Mouse (Mus musculus) lung, embryonic 15.5 days (tissue): ENCODE measurements around the gene Cblb. TPM values are rescaled to one million over a fixed set of nuclear protein-coding genes. Genes with fewer than 3 reads are reported as not detected.
A peak's percentile ranks its signal among the peaks of the same experiment; 100 is the strongest.

Source experiments
- ATAC-seq: fragments of 200-750 bp; cut with Nextera tagmentation; 2 replicates; pipeline ENCODE4 v1.8.0; 2017; ENCODE audit warnings: moderate number of reproducible peaks, borderline replicate concordance; ENCODE audit not compliant: low FRiP score, low TSS enrichment; ENCODE audit errors: extremely low read depth
- H3K27ac ChIP-seq: fragments of 300-500 bp; sonication (generic); 2 replicates; pipeline ENCODE4 v1.5.1; 2015; ENCODE audit warnings: moderate library complexity, mild to moderate bottlenecking, inconsistent platforms
- H3K27me3 ChIP-seq: fragments of 300-500 bp; sonication (generic); 2 replicates; pipeline ENCODE4 v1.6.1; 2015; ENCODE audit warnings: inconsistent platforms
- H3K36me3 ChIP-seq: fragments of 300-500 bp; sonication (generic); 2 replicates; pipeline ENCODE4 v1.6.1; 2015; ENCODE audit warnings: inconsistent platforms
- H3K4me1 ChIP-seq: fragments of 300-500 bp; sonication (generic); 2 replicates; pipeline ENCODE4 v1.6.1; 2015; ENCODE audit warnings: inconsistent platforms
- H3K4me2 ChIP-seq: fragments of 300-500 bp; sonication (generic); 2 replicates; pipeline ENCODE4 v1.6.1; 2015; ENCODE audit warnings: inconsistent platforms, mild to moderate bottlenecking, moderate library complexity
- H3K4me3 ChIP-seq: fragments of 300-500 bp; sonication (generic); 2 replicates; pipeline ENCODE4 v1.5.1; 2015; ENCODE audit warnings: mild to moderate bottlenecking, inconsistent platforms
- H3K9ac ChIP-seq: fragments of 300-500 bp; sonication (generic); 2 replicates; pipeline ENCODE4 v1.6.1; 2015; ENCODE audit warnings: inconsistent platforms
- H3K9me3 ChIP-seq: fragments of 300-500 bp; sonication (generic); 2 replicates; pipeline ENCODE4 v1.6.1; 2016; ENCODE audit warnings: inconsistent platforms
- WGBS: fragments of 180-500 bp; shearing (Covaris S2); methylation state at CpG from one replicate; pipeline ENCODE4 v1.1.7; 2015; 5-methylcytosine and 5-hydroxymethylcytosine counted together
- polyA plus RNA-seq: library from polyadenylated mRNA; unstranded; fragments of >200 nt; fragmentation: Nextera tagmentation; extraction: Ambion mirVana; gene quantifications from 2 replicates; pipeline ENCODE4 v1.2.1, GENCODE M21; 2015

Cblb gene
- polyA plus RNA-seq, 1 experiment from 2014 or later = 14.6 TPM

DNA sequence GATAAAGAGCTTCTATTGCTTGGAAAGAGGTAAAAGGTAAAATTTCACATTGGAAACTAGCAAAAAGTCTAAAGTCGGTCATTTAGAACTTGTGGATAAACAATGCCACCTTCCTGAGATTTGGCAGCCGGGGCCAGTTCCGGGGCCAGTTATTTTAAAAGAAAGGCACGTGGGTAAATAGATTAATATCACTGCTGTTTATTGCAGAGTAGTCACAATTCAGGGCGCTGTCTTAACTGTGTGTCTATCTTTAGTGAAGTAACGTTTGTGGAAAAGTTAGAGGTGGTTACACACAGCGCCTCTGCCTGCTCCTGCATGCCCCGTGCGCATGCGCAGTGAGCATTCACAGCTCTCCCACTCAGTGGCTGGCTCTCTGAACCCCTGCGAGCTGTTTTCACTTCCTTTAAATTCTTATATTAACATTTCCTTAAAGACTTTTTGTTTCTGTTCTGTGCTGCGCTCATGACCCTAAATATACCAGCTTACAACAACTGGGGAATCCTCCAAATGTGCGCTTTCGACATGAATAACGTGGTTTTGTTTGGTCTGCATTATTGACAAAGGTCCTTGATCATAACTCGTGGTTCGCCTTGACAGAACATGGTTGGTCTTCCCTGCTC lies 29.2 kb downstream of the Cblb start:
- H3K4me1 ChIP-seq = peaks cover 47% of the 10 kb centered on the region
- H3K9me3 ChIP-seq = no peaks in the 10 kb centered on the region
- H3K4me2 ChIP-seq = peak overlapping the region; percentile 30
- H3K9ac ChIP-seq = no peak overlapping the region
- peak; percentile 15; the same call in 1 of the 2 replicates for ATAC-seq
- no peaks in the 10 kb centered on the region for H3K36me3 ChIP-seq
- no peak overlapping the region for H3K4me3 ChIP-seq
- WGBS = 42% methylated on average over 17 of the region's 17 CpGs
- H3K27ac ChIP-seq = peak overlapping the region; percentile 59
- no peaks in the 10 kb centered on the region for H3K27me3 ChIP-seq

DNA sequence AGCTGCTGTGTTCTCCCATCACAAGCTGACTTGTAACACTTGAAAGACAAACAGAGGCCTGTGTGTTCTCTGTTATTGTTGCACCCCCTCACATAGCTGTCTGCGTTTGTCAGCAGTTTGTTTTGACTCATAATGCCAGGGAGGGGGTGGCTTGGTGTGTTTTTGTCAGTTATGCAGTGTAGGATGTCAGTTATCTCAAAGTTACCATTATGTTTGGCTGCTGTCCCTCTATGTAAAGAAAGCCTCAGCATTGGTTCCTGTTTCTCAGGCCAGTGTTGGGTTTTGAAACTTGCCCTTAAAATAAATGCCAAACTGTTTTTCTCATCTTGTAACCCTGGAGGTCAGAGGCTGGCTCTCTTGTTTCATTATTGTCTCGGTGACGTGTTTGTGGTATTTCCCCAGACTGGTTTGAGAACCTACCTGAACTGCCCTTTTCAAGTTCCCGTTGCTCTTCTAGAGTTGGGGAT lies 30.0 kb downstream of the Cblb start:
- peak overlapping the region; percentile 59 for H3K27ac ChIP-seq
- H3K9me3 ChIP-seq = no peaks in the 10 kb centered on the region
- no peaks in the 10 kb centered on the region for H3K36me3 ChIP-seq
- no peaks in the 10 kb centered on the region for H3K27me3 ChIP-seq
- no peak overlapping the region for H3K4me3 ChIP-seq
- peak overlapping the region; percentile 30; the same call in 1 of the 2 replicates for H3K4me2 ChIP-seq
- ATAC-seq = peak; percentile 79; the same call in 1 of the 2 replicates
- H3K9ac ChIP-seq = no peak overlapping the region
- WGBS = 28% methylated on average over 4 of the region's 4 CpGs
- peaks cover 40% of the 10 kb centered on the region for H3K4me1 ChIP-seq

DNA sequence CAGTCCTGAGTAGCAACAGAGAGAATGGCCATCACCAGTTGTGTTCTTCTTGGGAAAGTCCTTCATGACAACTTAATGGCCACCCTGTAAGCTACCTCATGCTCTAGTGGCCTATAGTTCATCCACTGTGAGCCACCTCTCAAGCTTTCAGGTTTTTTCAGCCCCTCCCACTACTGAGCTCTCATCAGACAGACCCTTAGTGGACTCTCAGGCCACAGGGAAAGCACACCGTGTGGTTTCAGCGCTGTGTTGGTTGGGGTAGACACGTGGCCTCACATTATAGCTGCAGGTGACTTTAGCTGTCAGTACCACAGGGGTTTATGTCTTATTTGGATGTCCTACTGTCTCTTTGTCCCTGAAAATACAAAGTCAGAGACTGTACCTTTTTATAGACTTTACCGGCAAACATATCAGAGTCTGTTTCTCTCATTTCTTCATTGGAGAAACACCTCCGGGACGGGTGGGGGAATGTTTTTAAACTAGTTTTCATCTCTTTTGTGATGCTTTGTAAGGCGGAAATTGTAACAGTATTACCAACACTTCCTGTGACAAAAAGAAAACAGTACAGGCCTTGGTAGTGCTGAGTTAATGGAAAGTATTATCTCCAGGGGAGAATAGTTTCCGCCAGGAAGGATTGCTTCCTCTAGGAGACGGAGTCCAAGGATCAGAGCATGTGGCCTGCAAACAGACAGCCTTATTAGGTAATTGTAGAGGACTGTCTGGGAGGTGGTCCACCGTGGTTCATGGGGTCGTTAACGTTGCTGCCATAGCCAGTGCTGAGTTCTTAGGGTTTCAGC lies 33.5 kb downstream of the Cblb start:
- peaks cover 31% of the 10 kb centered on the region for H3K4me1 ChIP-seq
- H3K27me3 ChIP-seq = no peaks in the 10 kb centered on the region
- H3K9ac ChIP-seq = no peak overlapping the region
- H3K4me3 ChIP-seq = no peak overlapping the region
- H3K9me3 ChIP-seq = no peaks in the 10 kb centered on the region
- H3K4me2 ChIP-seq = no peak overlapping the region
- no peak for ATAC-seq
- peak overlapping the region; percentile 41; the same call in 1 of the 2 replicates for H3K27ac ChIP-seq
- no peaks in the 10 kb centered on the region for H3K36me3 ChIP-seq
- WGBS = 73% methylated on average over 12 of the region's 12 CpGs

- no peak overlapping the region for H3K4me3 ChIP-seq
- H3K9ac ChIP-seq = no peak overlapping the region
- H3K36me3 ChIP-seq = no peaks in the 10 kb centered on the region
- no peak for ATAC-seq
- no peak overlapping the region for H3K4me2 ChIP-seq
- H3K27me3 ChIP-seq = no peaks in the 10 kb centered on the region
- H3K9me3 ChIP-seq = no peaks in the 10 kb centered on the region
- peaks cover 30% of the 10 kb centered on the region for H3K4me1 ChIP-seq
- no peak overlapping the region for H3K27ac ChIP-seq
- 74% methylated on average over 10 of the region's 10 CpGs for WGBS
Observed at GRCm38 (mm10) chr16:52067632-52068516, 36.8 kb downstream of the Cblb start.

GRCm38 (mm10) chr16:52068517-52068874 lies 37.5 kb downstream of the Cblb start:
- peaks cover 32% of the 10 kb centered on the region for H3K4me1 ChIP-seq
- ATAC-seq = no peak
- H3K4me3 ChIP-seq = no peak overlapping the region

DNA sequence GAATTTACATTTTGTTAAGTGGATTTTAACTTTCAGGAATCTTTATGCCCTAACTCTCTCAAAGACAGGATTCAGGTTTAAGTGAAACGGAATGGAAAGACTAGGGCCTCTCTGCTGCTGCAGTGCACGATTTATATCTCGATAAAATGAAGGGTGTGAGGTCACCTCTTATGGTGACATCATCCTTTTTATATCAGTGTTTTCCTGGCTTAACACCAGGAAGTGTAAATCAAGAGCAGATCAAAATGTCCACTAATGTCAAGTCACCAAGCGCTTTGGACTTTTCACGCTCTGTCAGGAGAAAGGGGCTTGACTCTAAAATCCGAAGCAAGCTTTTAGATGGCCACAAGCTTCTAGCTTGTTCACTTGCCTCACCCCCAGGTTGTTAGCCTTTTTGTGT lies 38.6 kb downstream of the Cblb start:
- Histone ChIP-seq H3K4me2 (no peak overlapping the region), H3K4me1 (peaks cover 29% of the 10 kb centered on the region), H3K9me3 (no peaks in the 10 kb centered on the region), H3K36me3 (no peaks in the 10 kb centered on the region), H3K9ac (no peak overlapping the region), H3K27ac (no peak overlapping the region), H3K27me3 (no peaks in the 10 kb centered on the region), H3K4me3 (no peak overlapping the region)
- WGBS = 68% methylated on average over 6 of the region's 6 CpGs
- no peak for ATAC-seq

More at GRCm38 (mm10) chr16:52068517-52068874, 37.5 kb downstream of the Cblb start:
- Histone ChIP-seq H3K27me3 (no peaks in the 10 kb centered on the region), H3K9ac (no peak overlapping the region), H3K27ac (no peak overlapping the region), H3K36me3 (no peaks in the 10 kb centered on the region), H3K9me3 (no peaks in the 10 kb centered on the region), H3K4me2 (no peak overlapping the region)
- 91% methylated on average over 3 of the region's 3 CpGs for WGBS

DNA sequence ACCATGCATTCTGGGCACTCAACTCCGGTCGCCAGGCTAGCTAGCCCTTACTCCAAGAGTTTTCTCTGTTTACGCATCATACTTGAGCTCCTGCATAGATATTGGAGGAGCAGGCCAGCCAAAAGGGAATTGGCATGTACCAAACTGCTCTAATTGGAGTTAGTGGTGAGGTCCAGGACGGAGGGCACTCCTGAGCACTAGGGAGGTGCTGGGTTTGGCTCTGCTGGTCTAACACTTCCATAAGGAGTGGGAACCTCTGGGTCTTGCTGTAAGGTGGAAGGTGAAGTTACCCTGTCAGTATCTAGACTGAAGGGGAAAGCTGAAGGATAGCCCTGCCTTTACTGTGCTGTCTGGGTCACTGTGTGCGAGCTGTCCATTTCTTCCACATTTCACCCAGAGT lies 39.1 kb downstream of the Cblb start:
- Histone ChIP-seq H3K9ac (no peak overlapping the region), H3K27ac (no peak overlapping the region), H3K4me1 (peaks cover 29% of the 10 kb centered on the region), H3K9me3 (no peaks in the 10 kb centered on the region), H3K36me3 (no peaks in the 10 kb centered on the region), H3K4me2 (no peak overlapping the region), H3K4me3 (no peak overlapping the region), H3K27me3 (no peaks in the 10 kb centered on the region)
- ATAC-seq = no peak
- WGBS = 75% methylated on average over 5 of the region's 5 CpGs

- Histone ChIP-seq H3K36me3 (no peaks in the 10 kb centered on the region), H3K4me1 (peaks cover 29% of the 10 kb centered on the region), H3K4me2 (no peak overlapping the region), H3K27ac (peak overlapping the region; percentile 17; the same call in 1 of the 2 replicates), H3K4me3 (no peak overlapping the region), H3K9me3 (no peaks in the 10 kb centered on the region), H3K27me3 (no peaks in the 10 kb centered on the region), H3K9ac (no peak overlapping the region)
- 63% methylated on average over 2 of the region's 2 CpGs for WGBS
- peak; percentile 7; the same call in 1 of the 2 replicates for ATAC-seq
Observed at GRCm38 (mm10) chr16:52071290-52071689, 40.3 kb downstream of the Cblb start.

DNA sequence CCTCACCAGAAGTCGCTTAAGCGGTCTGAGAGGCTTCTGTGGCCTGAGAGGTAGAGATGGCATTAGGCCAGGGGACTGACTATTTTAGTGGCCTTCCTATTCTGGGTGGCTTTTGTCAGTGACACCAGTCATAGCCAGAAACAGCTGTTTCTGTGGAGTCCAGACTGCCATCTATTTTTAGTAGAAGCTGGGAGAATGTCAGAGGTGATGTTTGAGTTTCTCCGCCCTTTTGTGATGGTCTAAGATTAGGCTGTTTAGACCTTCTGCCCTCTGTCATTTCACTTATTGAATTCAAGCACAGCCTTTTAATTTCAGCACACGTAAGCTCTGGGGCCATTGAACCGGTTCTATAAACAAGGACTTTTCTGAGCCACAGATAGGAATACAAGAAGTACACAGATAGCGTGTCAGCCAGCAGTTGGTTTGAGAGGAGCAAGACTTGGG lies 40.8 kb downstream of the Cblb start:
- no peak overlapping the region for H3K4me2 ChIP-seq
- no peak overlapping the region for H3K9ac ChIP-seq
- 24% methylated on average over 6 of the region's 6 CpGs for WGBS
- no peak overlapping the region for H3K4me3 ChIP-seq
- H3K27ac ChIP-seq = peak overlapping the region; percentile 17; the same call in 1 of the 2 replicates
- ATAC-seq = peak; percentile 87
- no peaks in the 10 kb centered on the region for H3K27me3 ChIP-seq
- no peaks in the 10 kb centered on the region for H3K36me3 ChIP-seq
- H3K4me1 ChIP-seq = peaks cover 29% of the 10 kb centered on the region
- H3K9me3 ChIP-seq = no peaks in the 10 kb centered on the region

- Histone ChIP-seq H3K36me3 (no peaks in the 10 kb centered on the region), H3K4me3 (no peak overlapping the region), H3K9me3 (no peaks in the 10 kb centered on the region), H3K4me1 (peaks cover 36% of the 10 kb centered on the region), H3K9ac (no peak overlapping the region), H3K27me3 (no peaks in the 10 kb centered on the region), H3K27ac (no peak overlapping the region), H3K4me2 (no peak overlapping the region)
- 84% methylated on average over 7 of the region's 7 CpGs for WGBS
- no peak for ATAC-seq
Observed at GRCm38 (mm10) chr16:52076652-52077051, 45.6 kb downstream of the Cblb start.

DNA sequence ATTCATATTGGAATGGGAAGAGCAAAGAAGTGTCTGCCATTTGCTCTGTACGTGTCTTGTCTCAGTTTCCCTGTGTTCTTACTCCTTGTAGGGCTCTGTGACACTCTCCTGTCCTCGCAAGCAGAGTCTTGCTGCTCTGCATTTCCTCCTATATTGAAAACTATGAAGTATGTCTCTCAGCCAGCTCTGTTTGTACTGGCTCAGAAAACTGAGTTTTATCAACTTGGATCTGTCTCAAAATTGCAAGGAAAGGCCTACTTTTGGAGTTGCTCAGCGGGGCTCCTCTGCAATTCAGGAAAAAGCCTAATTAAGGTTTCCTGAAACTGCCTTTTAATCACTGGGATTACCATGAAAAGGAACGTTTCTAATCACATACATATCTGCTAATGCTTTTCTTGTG lies 46.9 kb downstream of the Cblb start:
- 47% methylated on average over 4 of the region's 4 CpGs for WGBS
- H3K4me2 ChIP-seq = no peak overlapping the region
- H3K4me3 ChIP-seq = no peak overlapping the region
- peaks cover 31% of the 10 kb centered on the region for H3K4me1 ChIP-seq
- no peaks in the 10 kb centered on the region for H3K36me3 ChIP-seq
- H3K27me3 ChIP-seq = no peaks in the 10 kb centered on the region
- no peaks in the 10 kb centered on the region for H3K9me3 ChIP-seq
- H3K27ac ChIP-seq = no peak overlapping the region
- H3K9ac ChIP-seq = no peak overlapping the region
- ATAC-seq = no peak
